Mouse (Mus musculus): ENCODE results near the gene Vmn1r183. TPM values are rescaled to one million over a fixed set of nuclear protein-coding genes. Genes with fewer than 3 reads are reported as not detected.

Gene Vmn1r183
- polyA plus RNA-seq, 1 experiment = not detected

GRCm38 (mm10) chr7:24111772-24112155 lies 58.7 kb downstream of the Vmn1r183 start:
- Histone ChIP-seq H3K4me3 (ENCODE audit: insufficient read depth, low read length) (no peak overlapping the region), H3K27ac (ENCODE audit: insufficient read depth, low read depth, low read length) (no peak overlapping the region), H3K4me1 (ENCODE audit: control insufficient read depth, insufficient read depth, low read length) (no peaks in the 10 kb centered on the region)
- no peak for TF ChIP-seq POLR2A (IDR thresholded peaks at IDR 0.05; ENCODE audit: borderline replicate concordance, low read depth, low read length)
- TF ChIP-seq CTCF (IDR thresholded peaks at IDR 0.05; ENCODE audit: low read depth, low read length) = no peak

GRCm38 (mm10) chr7:24112156-24112856 lies 59.3 kb downstream of the Vmn1r183 start, which contains the start of gene Zfp112:
TSS of gene Zfp112 (plus strand) at chr7:24112314.
- Histone ChIP-seq H3K27ac (ENCODE audit: insufficient read depth, low read depth, low read length) (no peak within 1 kb of the TSS), H3K4me3 (ENCODE audit: insufficient read depth, low read length) (no peak within 1 kb of the TSS), H3K4me1 (ENCODE audit: control insufficient read depth, insufficient read depth, low read length) (no peaks in the 10 kb centered on the region)
- TF ChIP-seq POLR2A (IDR thresholded peaks at IDR 0.05; ENCODE audit: borderline replicate concordance, low read depth, low read length) = no peak
- no peak for TF ChIP-seq CTCF (IDR thresholded peaks at IDR 0.05; ENCODE audit: low read depth, low read length)

GRCm38 (mm10) chr7:24113001-24113400 lies 59.9 kb downstream of the Vmn1r183 start:
- no peak for TF ChIP-seq CTCF (IDR thresholded peaks at IDR 0.05; ENCODE audit: low read depth, low read length)
- TF ChIP-seq POLR2A (IDR thresholded peaks at IDR 0.05; ENCODE audit: borderline replicate concordance, low read depth, low read length) = no peak
- H3K4me3 ChIP-seq (ENCODE audit: insufficient read depth, low read length) = no peak overlapping the region
- H3K4me1 ChIP-seq (ENCODE audit: control insufficient read depth, insufficient read depth, low read length) = no peaks in the 10 kb centered on the region
- H3K27ac ChIP-seq (ENCODE audit: insufficient read depth, low read depth, low read length) = no peak overlapping the region

Other genes with a start within 250 kb of the Vmn1r183 start
- not detected in 2 replicates for gene Vmn1r175, start 242.6 kb upstream of the Vmn1r183 start, polyA plus RNA-seq (2012; ENCODE audit: insufficient read depth, insufficient read length, missing spikeins)
- not detected in 2 replicates for gene Vmn1r176, start 215.9 kb upstream of the Vmn1r183 start, polyA plus RNA-seq (2012; ENCODE audit: insufficient read depth, insufficient read length, missing spikeins)
- gene Vmn1r177, start 186.8 kb upstream of the Vmn1r183 start, polyA plus RNA-seq (2012; ENCODE audit: insufficient read depth, insufficient read length, missing spikeins) = not detected in 2 replicates
- gene Vmn1r178, start 161.2 kb upstream of the Vmn1r183 start, polyA plus RNA-seq (2012; ENCODE audit: insufficient read depth, insufficient read length, missing spikeins) = not detected in 2 replicates
- not detected in 2 replicates for gene Vmn1r179, start 126.3 kb upstream of the Vmn1r183 start, polyA plus RNA-seq (2012; ENCODE audit: insufficient read depth, insufficient read length, missing spikeins)
- gene Vmn1r180, start 102.6 kb upstream of the Vmn1r183 start, polyA plus RNA-seq (2012; ENCODE audit: insufficient read depth, insufficient read length, missing spikeins) = not detected in 2 replicates
- not detected in 2 replicates for gene Vmn1r181, start 78.6 kb upstream of the Vmn1r183 start, polyA plus RNA-seq (2012; ENCODE audit: insufficient read depth, insufficient read length, missing spikeins)
- gene V1rd19, start 51.6 kb upstream of the Vmn1r183 start, polyA plus RNA-seq (2012; ENCODE audit: insufficient read depth, insufficient read length, missing spikeins) = not detected in 2 replicates
- 10.8 and 11.2 TPM in 2 replicates for gene Zfp180, start 28.7 kb downstream of the Vmn1r183 start, polyA plus RNA-seq (2012; ENCODE audit: insufficient read depth, insufficient read length, missing spikeins)
- gene Zfp112, start 59.1 kb downstream of the Vmn1r183 start, polyA plus RNA-seq (2012; ENCODE audit: insufficient read depth, insufficient read length, missing spikeins) = 0.38 and 1.2 TPM in 2 replicates
- 6.4 and 7.0 TPM in 2 replicates for gene Zfp235, start 80.9 kb downstream of the Vmn1r183 start, polyA plus RNA-seq (2012; ENCODE audit: insufficient read depth, insufficient read length, missing spikeins)
- 0.50 TPM in 1 of 2 replicates, not detected in the other for gene Zfp114, start 121.8 kb downstream of the Vmn1r183 start, polyA plus RNA-seq (2012; ENCODE audit: insufficient read depth, insufficient read length, missing spikeins)
- 7.4 and 8.7 TPM in 2 replicates for gene Zfp111, start 158.2 kb downstream of the Vmn1r183 start, polyA plus RNA-seq (2012; ENCODE audit: insufficient read depth, insufficient read length, missing spikeins)
- 2.5 and 3.1 TPM in 2 replicates for gene Zfp109, start 184.3 kb downstream of the Vmn1r183 start, polyA plus RNA-seq (2012; ENCODE audit: insufficient read depth, insufficient read length, missing spikeins)
- gene Zfp108, start 201.5 kb downstream of the Vmn1r183 start, polyA plus RNA-seq (2012; ENCODE audit: insufficient read depth, insufficient read length, missing spikeins) = 1.9 TPM in 2 replicates
- 1.1 and 1.2 TPM in 2 replicates for gene Zfp93, start 217.2 kb downstream of the Vmn1r183 start, polyA plus RNA-seq (2012; ENCODE audit: insufficient read depth, insufficient read length, missing spikeins)
- 10.0 and 11.3 TPM in 2 replicates for gene Zfp61, start 248.0 kb downstream of the Vmn1r183 start, polyA plus RNA-seq (2012; ENCODE audit: insufficient read depth, insufficient read length, missing spikeins)

All from bone marrow macrophage, adult 2 months (primary cell).